Mouse (Mus musculus) layer of hippocampus, adult 18-20 months (tissue): ENCODE results near the gene Ldoc1. TPM values are rescaled to one million over a fixed set of nuclear protein-coding genes. Genes with fewer than 3 reads are reported as not detected.

Source experiments
- DNase-seq, 2 experiments: peaks; one replicate each; pipeline ENCODE4 v3.0.0; 2022; ENCODE audit warnings: low spot score in 2 of 2
- long read RNA-seq: library from polyadenylated mRNA; stranded (forward); transcript quantifications from one replicate; pipeline ENCODE4 v2.0.0, GENCODE M21; 2021
- total RNA-seq, 2 experiments: library from RNA; stranded (reverse); gene quantifications; 2 replicates each; pipeline ENCODE4 v1.2.3; 2021

Gene Ldoc1
- 1 to 10 TPM; 3.3 to 3.8 TPM for total RNA-seq
- long read RNA-seq = 0 reads

DNA sequence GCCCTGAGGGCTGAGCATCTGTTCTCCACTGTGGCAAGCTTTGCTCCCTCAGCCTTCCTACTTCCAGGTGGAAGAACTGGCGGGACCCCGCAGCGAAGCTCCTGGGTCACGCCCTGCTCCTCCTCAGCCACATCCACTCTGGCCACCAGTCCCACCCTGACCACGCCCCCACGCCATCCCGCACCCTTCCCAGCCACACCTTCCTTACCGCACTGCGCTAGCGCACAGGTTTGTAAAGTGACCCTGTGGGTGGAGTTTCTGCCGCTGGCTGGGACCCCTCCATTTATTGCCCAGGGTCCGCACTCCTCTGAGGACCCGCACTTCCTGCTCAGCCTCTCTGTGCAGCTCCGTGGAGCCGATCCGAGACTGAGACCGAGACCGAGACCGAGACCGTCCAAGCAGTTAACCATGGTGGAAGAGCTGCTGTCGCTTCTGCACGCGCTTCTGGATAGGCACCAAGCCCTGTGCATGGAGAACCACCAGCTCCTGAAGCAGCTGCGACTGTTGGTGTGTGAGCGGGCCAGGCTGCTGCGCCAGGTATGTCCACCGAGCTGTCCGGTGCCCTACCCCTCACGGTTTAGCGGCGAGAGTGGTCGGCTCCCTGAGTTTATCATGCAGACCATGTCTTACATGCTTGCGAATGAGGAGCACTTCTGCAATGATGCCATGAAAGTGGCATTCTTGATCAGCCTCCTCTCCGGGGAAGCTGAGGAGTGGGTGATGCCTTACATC lies at the start of gene Ldoc1:
TSS of gene Ldoc1 (plus strand) at position 196 of the 732 bp plus-strand sequence.
- DNase-seq = no peak

- no peak for DNase-seq
Measured at GRCm38 (mm10) chrX:61710131-61710530, 834 bp downstream of the Ldoc1 start.

- peak in 1 of 2 experiments; percentile 18 for DNase-seq
Measured at GRCm38 (mm10) chrX:61722281-61723028, 13.2 kb downstream of the Ldoc1 start.

DNA sequence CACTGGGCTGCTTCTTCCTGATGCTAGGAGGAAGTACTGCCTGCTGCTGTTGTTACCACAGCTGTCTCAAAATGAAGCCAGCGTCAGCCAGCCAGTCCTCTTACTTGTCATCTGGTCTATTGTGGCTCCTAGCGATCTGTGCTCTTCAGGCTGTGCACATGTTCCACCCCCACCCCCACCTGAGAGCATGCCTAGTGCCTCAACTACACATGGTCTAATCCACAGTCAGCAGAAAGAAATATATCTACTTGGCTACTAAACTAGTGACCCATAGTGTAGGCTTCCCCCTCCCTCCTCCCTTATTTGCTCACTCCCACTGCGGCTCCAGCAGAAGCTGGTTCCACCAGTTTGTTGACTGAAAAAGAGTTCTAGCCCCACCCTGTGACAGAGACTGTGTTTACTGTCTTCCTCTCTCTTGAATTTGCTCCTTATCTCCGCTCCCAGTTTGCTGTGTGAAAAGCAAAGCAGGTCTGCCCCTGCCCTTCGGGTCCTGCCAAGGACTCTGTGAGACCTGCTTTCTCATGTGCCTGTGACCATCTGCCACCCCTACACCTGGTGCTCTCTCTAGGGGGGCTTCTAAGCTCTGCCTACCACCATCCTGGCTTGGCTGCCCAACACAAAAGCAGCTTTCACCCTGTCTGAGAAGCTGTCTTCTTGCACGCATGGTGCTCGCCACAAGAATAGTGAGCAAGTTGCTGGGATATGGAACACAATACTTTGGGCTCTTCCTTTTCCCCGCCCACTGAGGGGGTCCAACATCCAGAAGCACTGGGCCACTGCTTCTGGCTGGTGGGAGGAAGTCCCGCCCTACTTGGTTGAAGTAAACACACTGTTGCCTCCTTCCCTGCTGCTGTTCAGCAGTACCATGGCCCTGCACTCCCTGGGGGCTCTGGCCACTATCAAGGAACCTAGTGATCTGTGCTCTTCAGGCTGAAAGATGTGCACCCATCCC lies 14.0 kb downstream of the Ldoc1 start:
- no peak for DNase-seq

DNA sequence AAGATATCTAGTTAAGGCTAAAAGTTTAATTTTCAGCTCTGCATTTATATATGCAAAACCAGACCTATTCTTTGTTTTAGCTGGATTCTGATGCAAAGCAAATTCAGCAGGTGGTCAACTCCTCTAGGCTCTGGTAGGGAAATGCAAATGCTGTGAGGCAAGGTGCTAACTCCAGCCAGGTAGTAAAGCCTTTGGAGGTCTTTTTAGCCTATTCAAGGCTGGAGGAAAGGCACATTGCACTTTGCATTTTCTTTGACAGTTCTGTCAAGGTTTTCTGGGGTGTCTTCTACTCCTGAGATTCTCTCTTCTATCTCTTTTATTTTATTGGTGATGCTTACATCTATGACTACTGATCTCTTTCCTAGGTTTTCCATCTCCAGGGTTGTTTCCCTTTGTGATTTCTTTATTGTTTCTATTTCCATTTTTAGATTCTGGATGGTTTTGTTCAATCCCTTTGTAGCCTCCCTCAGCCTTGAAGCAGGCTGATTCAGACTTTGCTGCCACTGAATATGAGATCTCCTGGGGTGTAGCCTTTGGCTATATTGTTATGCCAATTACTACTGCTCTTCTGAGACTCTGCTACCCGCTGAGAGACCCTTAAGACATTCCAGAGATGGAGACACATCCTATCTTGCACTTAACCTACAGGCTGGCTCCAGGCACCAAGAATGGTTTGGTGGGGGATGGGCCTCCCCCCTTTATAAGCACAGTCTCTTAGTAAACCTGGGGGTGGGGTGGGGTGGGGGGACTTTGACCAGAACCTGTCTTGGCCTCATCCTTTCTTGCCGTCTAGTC lies 18.4 kb downstream of the Ldoc1 start:
- DNase-seq = no peak
